Mouse (Mus musculus): Measurements from ENCODE around the gene Thbs2.

Gene Thbs2

GRCm38 (mm10) chr17:14697096-14697495 is 3.1 kb upstream of the Thbs2 start:
- in situ Hi-C loops (cut with MboI; ENCODE audit: low sequenced_read_pairs), result no loop called here

- in situ Hi-C loops (cut with MboI; ENCODE audit: low sequenced_read_pairs), result no loop called here
These were observed 2.3 kb upstream of the Thbs2 start for GRCm38 (mm10) chr17:14696281-14696795.

GRCm38 (mm10) chr17:14693048-14693993 is 714 bp downstream of the Thbs2 start:
- in situ Hi-C loops (cut with MboI; ENCODE audit: low sequenced_read_pairs), result no loop called here

GRCm38 (mm10) chr17:14691901-14692300 is 2.1 kb downstream of the Thbs2 start:
- in situ Hi-C loops (cut with MboI; ENCODE audit: low sequenced_read_pairs), result no loop called here

- in situ Hi-C loops (cut with MboI; ENCODE audit: low sequenced_read_pairs), result no loop called here
These were observed 2.8 kb downstream of the Thbs2 start for GRCm38 (mm10) chr17:14691197-14691596.

GRCm38 (mm10) chr17:14682836-14683235 is 11.2 kb downstream of the Thbs2 start:
- in situ Hi-C loops (cut with MboI; ENCODE audit: low sequenced_read_pairs), result no loop called here

- in situ Hi-C loops (cut with MboI; ENCODE audit: low sequenced_read_pairs), result no loop called here
These were observed 13.0 kb downstream of the Thbs2 start for GRCm38 (mm10) chr17:14681047-14681446.

GRCm38 (mm10) chr17:14677198-14677597 is 16.8 kb downstream of the Thbs2 start:
- in situ Hi-C loops (cut with MboI; ENCODE audit: low sequenced_read_pairs), result no loop called here

GRCm38 (mm10) chr17:14675517-14675916 is 18.5 kb downstream of the Thbs2 start:
- in situ Hi-C loops (cut with MboI; ENCODE audit: low sequenced_read_pairs), result no loop called here

GRCm38 (mm10) chr17:14672402-14672801 is 21.6 kb downstream of the Thbs2 start:
- in situ Hi-C loops (cut with MboI; ENCODE audit: low sequenced_read_pairs), result no loop called here

- in situ Hi-C loops (cut with MboI; ENCODE audit: low sequenced_read_pairs), result no loop called here
These were observed 26.8 kb downstream of the Thbs2 start for GRCm38 (mm10) chr17:14667225-14667624.

GRCm38 (mm10) chr17:14666451-14666850 is 27.6 kb downstream of the Thbs2 start:
- in situ Hi-C loops (cut with MboI; ENCODE audit: low sequenced_read_pairs), result no loop called here

GRCm38 (mm10) chr17:14663366-14663765 is 30.7 kb downstream of the Thbs2 start:
- in situ Hi-C loops (cut with MboI; ENCODE audit: low sequenced_read_pairs), result no loop called here

GRCm38 (mm10) chr17:14662409-14662808 is 31.6 kb downstream of the Thbs2 start:
- in situ Hi-C loops (cut with MboI; ENCODE audit: low sequenced_read_pairs), result no loop called here

GRCm38 (mm10) chr17:14659746-14660145 is 34.3 kb downstream of the Thbs2 start:
- in situ Hi-C loops (cut with MboI; ENCODE audit: low sequenced_read_pairs), result no loop called here

GRCm38 (mm10) chr17:14658123-14658522 is 35.9 kb downstream of the Thbs2 start:
- in situ Hi-C loops (cut with MboI; ENCODE audit: low sequenced_read_pairs), result no loop called here

GRCm38 (mm10) chr17:14657123-14657522 is 36.9 kb downstream of the Thbs2 start:
- in situ Hi-C loops (cut with MboI; ENCODE audit: low sequenced_read_pairs), result no loop called here

- in situ Hi-C loops (cut with MboI; ENCODE audit: low sequenced_read_pairs), result no loop called here
These were observed 39.1 kb downstream of the Thbs2 start for GRCm38 (mm10) chr17:14654981-14655380.

- in situ Hi-C loops (cut with MboI; ENCODE audit: low sequenced_read_pairs), result no loop called here
These were observed 42.0 kb downstream of the Thbs2 start for GRCm38 (mm10) chr17:14652013-14652412.

GRCm38 (mm10) chr17:14647996-14648640 is 45.9 kb downstream of the Thbs2 start:
- in situ Hi-C loops (cut with MboI; ENCODE audit: low sequenced_read_pairs), result no loop called here

- in situ Hi-C loops (cut with MboI; ENCODE audit: low sequenced_read_pairs), result no loop called here
These were observed 50.0 kb downstream of the Thbs2 start for GRCm38 (mm10) chr17:14643996-14644395.

Data from CH12F3 (cell line).